Mouse (Mus musculus) skeletal muscle tissue, adult 2 months (tissue): ENCODE data around the gene Rbpj.

ENCODE experiments used
- DNase-seq: peaks from one replicate; pipeline ENCODE4 v3.0.0-alpha.2; 2012; ENCODE audit warnings: low read depth, low spot score

Rbpj gene

DNA sequence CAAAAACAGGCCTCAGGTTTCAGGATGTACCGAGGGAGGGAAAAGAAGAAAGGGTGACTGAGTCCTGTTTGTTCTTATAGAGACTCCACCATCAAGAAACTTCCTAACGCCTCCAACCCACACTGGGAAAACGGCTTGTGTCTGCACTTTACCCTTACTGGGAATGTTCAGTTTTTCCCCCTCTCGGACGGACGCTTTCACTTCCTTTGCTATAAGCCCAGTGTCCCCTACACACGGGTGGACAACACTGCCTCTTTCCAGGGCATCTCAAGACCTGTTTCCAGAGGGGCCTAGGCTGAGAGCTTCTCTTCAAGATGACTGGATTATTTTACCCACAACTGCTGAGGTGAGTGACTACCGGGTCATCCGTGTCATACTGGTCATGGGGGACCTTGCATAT lies at the start of gene Rbpj:
TSS of gene Rbpj (plus strand) at position 270 of the 400 bp plus-strand sequence.
- no peak for DNase-seq

DNA sequence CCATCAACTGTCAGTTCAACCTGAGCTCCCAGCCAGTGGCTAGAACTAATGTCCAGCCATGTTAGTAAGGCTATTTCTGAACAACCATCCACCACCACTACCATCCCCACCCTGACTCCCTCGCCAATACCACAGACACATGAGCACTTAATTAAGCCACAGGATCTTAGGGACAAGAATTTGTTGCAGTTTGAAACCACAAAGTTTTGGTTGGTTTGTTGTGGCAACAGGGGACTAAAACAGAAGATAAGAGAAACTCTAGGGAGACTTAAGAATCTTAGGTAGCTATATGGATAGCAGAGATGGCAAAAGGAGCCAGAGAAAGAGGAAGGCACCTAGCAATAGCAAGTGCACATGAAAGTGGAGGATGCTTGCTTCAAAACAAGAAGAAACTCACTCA lies 45.2 kb upstream of the Rbpj start:
- no peak for DNase-seq

DNA sequence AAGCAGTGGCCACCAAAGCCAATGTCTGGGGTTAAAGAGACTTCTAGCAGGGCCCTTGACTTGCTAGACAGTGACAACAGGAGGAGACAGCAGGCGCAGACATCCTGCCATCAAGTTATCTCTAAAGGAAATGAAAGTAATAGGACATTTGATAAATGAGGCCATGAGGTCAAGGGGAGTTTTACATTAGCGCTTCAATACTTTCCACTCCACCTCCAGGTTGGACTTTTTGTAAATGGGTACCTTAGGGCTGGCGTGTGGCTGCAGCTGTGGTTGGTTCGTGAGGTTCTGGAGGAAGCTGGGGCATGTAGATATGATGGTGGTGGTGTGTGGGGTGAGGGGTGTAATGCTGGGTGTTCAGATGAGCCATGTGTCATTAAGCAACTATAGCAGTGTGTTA lies 44.7 kb upstream of the Rbpj start:
- no peak for DNase-seq

DNA sequence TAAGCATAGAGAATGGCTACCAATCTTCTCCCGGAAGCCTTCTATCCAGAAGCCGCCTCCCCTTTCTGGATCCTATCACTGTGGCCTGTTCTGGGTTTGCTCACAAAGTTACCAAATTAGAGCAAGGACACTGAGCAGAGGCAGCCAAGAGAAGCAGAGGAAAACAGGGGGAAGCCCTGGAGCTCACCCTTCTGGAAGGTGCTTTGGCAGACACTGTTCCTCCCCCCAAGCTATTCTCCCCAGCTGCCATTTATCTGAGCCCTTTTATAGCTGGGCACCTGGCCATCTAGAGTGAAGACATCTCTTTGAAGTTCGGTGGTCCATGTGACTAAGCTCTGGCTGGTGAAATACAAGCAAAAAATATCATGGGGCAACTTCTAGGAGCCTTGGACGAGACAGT lies 38.5 kb upstream of the Rbpj start:
- no peak for DNase-seq

DNA sequence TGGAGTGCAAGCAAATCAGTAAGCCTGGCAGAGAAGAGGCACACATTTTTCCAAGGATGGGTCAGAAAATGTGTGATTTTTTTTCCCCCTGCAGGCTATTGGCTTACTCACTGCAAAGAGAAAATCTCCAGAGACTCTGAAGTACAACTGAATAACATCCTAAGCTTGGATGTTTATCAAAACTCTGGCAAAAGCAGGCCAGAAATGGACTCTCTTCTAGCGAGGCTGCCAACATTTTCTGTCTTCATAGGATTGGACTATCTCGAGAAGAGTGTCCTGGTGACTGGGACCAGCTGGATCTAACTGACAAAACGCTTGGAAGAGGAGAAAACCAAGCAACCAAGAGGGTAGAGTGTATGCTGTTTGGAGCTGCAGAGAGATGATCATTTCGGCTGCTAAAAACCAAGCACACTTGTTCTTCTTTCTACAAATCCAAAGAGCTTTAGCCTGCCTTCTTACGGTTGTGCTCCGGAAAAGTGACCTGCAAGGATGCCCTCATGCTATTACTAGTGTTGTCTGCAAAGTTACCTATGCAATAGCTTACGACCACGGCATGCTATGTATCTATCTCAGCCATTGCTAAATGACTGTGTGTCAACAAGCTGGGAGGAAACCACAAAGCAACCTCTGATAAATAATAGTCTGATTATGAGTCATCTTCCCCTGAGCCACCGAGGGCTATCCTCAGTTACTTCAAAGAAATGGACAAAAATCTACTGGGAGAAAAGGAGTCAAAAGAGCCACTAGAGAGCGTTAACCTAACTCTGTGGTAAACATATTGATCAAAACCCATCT lies 36.1 kb upstream of the Rbpj start:
- peak; percentile 83 for DNase-seq

DNA sequence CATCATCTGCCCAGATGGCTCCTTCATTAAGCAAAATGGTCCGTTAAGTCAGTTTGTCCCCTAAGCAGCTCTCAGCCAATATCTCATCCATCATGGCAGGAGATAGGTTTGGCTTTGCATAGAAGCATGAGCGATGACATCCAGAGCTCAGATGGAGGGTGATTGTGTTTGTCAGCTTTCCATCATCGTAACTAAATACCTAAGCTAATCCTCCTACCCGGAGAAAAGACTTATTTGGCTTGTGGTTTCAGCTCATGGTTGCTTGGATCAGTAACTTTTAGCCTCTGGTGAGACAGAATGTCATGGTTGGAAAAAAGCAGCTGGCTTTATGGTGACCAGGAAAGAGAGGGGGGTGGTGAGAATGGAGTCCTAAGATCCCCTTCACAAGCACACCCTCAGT lies 33.5 kb upstream of the Rbpj start:
- DNase-seq, result no peak

DNA sequence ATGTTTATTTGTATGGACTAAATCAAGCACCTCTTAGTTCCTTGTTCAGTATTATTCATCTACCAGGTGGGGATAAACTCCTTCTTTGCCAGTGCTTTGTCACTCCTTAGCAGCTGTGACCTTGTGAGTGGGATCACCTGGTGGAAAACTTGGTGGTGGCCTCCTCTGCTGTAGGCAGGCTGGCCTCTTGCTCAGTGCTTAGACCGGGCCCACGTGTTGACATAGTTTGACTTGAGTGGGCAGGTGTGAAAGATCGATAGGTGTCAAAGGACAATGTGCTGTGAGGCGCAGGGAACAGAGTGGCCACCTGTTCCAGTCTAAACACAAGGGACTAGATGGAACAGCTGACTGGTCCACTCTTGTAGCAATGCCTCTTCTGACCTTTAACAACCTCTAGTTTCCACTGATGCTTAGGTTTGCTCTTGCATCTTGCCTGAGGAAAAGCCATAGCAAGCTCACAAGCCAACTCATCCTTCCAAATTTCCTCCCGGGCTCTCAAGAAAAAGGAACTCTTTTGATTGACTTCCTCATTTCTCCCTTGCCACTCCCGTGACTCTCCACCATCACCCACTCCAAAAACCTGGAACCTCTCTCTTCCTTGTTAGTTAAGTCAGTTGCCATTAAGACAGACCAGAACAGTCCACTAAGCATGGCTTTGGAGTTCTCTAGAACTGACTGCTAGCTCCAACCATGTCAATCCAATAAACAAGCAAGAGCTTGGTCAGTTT lies 28.9 kb upstream of the Rbpj start:
- no peak for DNase-seq

DNA sequence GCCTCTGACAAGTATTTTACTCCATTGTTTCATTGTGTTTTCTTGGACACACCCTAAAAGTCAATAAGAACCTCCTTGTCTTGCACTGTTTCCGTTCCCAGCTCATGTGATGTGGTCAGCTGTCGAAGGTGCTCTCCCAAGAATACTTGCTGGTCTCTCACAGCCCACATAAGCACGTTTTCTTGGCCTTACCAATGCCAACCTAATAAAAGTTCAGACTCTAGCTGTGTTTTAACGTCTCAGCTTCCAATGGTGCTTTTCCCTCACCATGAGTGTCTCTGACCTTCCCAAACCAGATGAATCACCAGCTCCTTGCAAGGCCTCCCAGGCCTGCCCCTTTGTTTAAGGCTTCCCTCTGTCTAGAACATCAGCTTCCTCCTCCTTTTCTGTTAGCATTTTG lies 28.2 kb upstream of the Rbpj start:
- no peak for DNase-seq

DNA sequence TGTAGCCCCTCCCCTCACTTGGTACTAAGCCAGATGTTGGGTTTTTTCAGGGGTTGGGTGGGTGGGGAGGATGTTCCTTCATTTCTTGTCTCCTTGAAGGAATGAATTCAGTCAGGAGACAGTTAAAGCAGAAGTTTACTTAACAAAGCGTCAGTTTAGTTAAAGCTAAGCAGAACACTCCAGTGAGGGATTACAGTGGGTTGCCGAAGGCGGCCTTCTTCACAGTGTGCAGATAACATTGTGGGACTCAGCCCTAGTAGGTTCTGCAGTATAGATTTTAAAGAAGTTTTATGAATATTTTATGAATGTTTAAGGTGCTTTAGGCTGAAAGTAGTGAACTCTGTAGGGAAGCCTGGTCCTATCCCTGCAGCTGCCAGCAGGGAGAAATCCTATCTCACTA lies 27.7 kb upstream of the Rbpj start:
- DNase-seq, result no peak

DNA sequence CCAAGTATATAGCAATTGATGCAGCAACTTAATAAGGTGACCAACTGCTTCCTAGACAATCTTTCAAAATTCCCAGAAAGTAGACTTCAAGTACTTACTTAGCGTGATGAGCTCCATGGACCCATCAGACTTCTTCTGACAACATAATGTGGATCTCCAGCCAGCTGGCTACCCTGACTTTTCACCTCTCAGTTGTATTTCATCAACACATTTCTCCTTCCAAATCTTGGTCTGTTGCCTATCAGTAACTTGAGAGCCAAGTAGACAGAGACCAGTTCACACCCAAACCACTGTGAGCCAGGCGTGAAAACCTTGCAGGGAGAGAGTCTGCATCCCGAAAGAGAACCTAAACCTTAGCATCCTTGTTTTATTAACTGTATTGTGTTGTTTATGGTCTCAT lies 26.3 kb upstream of the Rbpj start:
- DNase-seq, result no peak

DNA sequence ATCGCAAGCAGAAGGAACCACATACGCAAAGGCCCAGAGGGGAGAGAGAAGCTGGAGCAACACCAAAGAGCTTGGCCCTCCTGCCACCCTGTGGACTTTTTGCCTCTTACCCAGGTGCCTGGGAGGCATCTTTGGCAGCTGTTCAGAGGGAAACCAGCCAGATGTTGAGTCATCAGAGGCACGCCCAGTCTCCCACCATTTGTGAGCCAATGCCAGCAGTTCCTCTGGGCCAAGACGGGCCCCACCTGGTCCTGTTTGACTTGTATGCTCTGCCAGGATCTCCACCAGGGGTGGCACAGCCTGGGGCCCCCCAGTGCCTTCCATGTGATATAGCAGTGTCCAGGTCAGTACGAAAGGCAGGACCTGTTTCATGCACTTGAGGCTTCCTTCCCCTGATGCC lies 21.9 kb upstream of the Rbpj start:
- no peak for DNase-seq

DNA sequence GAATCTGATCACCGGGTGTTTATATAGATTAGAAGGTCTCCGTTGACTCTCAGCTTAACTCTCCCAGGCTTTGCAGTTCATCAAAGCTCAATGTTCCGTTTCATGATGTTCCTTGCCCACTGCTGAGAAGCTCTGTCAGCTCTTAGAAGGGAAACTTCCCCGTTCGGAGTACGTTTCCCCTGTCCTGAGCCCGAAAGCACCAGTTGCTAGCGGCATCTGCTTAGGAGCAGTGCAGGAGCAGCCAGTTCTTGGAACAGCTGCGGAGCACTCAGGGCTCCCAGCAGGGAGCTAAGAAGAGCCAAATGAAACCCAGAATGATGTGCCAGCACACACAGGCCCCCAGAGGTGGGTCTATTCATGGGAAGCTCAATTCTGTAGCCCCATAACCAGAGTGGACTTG lies 15.0 kb upstream of the Rbpj start:
- no peak for DNase-seq

DNA sequence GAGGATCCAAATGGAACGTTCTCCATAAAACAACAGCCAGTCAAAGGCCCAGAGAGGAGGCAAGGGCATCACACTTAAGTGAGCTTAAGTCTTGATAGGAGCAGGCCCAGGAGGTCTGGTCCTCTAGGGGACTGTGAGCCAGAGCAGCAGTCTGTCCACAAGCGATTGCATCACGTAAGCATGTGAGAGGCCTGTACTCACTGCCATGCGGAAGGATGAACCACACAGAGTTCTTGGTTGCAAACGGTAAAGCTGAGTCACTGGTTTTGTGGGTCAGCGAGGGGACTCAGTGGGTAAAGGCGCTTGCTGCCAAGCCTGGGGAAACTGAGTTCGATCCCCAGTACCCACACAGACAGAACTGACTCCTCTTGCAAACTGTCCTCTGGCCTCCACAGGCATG lies 14.1 kb upstream of the Rbpj start:
- DNase-seq, result no peak

DNA sequence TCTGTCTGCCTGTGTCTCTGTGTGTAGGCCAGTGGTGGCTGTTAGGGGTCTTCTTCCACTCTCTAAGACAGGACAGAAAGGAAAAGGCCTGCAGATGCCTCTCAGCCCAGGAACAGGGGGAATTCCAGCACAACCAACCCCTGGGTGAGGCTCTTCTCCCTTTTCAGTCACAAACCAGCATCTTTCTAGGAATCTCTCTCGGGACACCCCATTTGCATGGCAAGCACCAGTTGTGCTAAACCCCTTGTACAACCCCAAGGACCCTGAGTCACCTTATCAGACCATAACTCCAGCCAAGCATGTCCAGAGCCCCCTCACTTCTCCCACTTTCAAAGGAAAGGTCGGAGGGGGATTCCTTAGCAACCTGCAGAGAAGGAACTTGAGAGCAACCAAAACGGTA lies 13.0 kb upstream of the Rbpj start:
- DNase-seq, result no peak

DNA sequence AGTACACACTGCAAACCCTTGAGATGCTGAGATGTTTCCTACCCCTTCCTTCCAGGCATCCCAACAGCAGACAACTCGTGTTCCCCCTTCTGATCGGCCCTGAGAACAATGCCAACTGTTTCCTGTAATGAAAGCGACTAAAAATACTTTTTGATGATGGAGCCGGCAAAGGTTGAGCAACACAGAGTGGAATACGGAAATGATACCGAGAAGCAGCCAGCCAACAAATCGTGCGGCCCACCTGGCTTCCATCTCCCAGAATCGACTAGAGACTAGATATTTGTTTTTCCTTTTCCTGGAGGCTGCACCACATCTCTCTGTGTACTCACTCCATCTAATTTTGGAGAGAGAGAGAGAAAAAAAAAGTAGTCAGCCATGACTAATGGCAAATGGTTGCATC lies 11.2 kb upstream of the Rbpj start:
- peak; percentile 62 for DNase-seq

DNA sequence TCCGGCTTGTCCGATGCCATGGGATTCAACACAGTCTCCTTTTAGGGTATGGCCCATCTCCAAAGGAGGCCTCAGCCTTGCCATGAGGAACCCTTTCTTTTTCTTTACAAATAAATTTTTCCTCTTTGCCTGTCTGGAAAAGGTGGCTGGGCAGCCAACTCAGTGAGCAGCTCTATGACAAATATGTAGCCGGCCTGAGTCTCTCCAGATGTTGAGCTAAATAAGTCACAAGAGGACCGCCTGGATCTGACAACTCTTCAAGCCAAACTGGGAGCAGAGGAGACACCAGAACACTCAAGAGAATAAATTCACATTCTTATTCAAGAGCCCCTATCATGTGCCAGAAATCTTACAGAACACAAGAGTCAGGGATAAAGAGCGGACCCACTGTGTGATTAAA lies 10.5 kb upstream of the Rbpj start:
- DNase-seq, result no peak

DNA sequence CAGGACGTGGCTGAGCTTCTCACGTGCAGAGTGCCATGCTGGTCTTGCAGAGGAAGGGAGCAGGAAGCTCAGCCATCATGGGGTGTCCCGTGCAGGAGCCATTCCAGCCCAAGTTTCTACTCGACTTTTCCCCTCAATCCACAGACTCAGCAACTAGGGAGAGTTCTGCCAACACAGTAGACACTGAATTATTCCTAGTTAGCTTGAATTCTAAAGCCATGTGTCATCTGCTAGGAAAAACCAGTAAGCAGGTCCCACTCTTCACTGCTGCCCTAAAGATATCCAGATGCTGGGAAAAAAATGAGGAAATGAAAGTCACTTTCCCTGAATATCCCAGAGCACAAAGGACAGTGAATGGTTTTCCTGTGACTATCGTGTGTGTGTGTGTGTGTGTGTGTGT lies 5.8 kb upstream of the Rbpj start:
- DNase-seq, result no peak

DNA sequence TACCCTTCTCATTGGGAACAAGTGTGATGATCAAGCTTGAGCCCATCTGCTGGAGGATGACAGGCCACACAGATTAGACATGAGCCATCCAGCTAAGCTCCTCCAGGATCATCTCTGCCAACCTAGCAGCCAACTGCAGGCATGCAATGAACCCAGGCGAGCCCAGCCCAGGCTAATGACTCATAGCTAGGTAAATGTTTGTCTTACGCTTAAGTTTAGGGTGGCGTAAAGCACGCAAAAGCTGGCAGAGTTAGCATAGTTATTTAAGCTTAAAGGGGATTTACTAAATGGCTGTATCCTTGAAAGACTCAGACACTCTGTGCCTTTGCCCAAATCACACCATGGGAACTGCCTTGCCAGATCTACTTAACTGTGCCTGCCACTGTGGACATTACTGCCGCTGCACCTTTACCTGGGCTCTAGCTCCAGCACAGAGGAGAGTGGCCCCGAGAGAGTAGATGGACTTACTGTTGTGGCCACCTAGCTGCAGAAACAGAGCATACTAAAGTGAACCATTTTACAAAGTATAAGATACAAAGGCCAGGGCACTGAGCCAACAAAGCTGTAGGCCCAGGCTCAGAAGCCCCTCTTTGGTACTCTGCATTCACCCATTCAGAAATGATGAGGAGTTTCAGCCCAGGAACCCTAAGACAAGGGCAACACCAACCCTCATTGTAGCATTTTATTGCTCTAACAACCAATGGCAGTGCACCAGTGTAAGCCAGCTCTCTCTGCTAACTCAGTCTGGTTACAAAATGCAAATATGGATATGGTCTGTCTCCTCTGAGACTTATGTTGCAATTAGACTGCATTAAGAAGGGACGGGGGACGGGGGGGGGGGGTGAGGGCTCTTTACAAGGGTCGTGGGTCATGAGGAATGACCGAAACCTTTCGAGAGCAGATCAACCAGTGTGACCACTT lies 2.6 kb upstream of the Rbpj start:
- DNase-seq, result no peak

DNA sequence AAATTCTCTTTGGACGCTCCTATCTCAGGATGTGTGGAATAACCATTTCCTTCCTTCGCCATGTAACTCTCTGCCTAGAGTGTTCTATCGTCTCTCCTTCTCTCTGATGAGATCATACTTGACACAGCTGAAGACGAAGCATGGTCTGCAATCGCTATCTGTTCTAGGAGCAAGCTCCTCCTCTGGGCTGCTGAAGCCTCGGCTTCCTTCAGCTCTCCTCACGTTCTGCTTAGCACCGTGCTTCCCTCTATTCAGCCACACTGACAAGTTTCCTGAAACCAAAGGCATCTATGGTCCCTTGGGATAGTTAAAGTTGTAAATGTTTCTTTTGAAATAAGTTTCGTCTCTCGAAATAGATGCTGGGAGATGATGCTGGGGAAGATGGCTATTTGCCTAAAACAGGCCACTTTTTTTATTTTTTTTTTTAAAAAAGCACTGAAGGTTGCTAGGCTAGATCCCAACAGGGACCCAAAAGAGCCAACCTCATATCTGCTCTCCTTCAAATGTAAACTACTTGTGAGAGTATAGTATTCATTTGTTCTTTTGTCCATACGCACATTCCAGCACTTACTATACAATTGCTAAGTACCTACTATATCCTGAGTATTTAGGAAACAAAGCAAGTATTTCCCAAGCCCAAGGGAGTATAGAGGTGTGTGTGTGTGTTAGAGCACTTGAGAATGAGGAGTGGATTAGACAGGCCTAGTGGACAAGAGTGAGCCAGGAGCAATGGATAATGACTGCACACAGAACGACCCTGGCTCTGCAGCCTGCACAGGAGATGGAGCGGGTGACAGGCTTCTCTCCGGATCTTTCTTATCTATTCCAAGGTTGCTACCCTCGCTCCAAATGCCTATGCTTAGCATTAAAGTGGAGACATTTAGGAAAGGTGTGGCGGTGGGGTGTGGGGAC lies 726 bp downstream of the Rbpj start:
- DNase-seq, result no peak

DNA sequence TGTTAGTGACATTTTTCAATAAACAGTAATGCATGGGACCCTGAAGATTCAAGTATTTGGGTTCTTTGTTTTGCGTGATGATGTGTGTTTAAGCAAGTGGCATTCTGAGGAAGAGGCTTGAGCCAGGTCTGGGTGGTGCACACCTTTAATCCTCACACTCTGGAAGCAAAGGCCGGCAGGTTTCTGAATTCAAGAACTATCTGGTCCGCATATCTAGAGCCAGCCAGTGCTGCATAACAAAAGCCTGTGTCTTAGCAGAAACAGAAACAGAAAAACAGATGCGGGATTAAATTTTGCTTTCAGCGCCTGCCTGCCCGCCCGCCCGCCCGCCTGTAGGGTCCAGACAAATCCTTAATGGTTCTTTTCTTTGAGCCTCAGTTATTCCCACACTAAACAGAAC lies 1.6 kb downstream of the Rbpj start:
- no peak for DNase-seq

DNA sequence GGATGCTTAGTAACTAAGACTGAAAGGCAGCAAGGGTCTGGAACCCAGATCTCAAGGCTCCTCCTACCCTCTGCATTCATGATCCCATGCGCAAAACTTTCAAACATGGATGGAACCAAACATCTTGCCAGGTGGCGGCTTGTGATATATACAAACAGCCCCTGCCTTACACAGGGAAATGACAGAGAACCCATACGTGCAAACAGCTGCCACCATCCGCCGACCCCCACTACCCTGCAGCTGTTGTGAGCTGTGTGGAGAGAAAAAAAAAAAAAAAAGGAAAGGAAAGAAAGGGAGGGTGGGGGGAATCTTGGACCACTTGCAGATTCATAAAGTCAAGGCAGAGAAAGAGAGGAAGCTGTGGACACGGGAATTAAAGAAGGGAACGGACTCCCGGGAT lies 2.4 kb downstream of the Rbpj start:
- no peak for DNase-seq
